Mouse (Mus musculus) small intestine, adult 2 months (tissue): ENCODE results near the gene Snrnp25. TPM values are rescaled to one million over a fixed set of nuclear protein-coding genes. Genes with fewer than 3 reads are reported as not detected.

ENCODE experiments used
- H3K27ac ChIP-seq: fragments of 200-500 bp; 2 replicates; pipeline ENCODE4 v1.5.1; 2012; ENCODE audit warnings: low read depth, low read length, control low read depth, inconsistent platforms; ENCODE audit not compliant: insufficient read depth
- H3K27me3 ChIP-seq: fragments of 200-500 bp; 2 replicates; pipeline ENCODE4 v1.6.1; 2012; ENCODE audit warnings: mild to moderate bottlenecking, moderate library complexity, low read length, inconsistent platforms; ENCODE audit not compliant: control insufficient read depth, insufficient read depth
- H3K36me3 ChIP-seq: fragments of 200-500 bp; 2 replicates; pipeline ENCODE4 v1.6.1; 2012; ENCODE audit warnings: mild to moderate bottlenecking, low read length, control low read depth, inconsistent platforms; ENCODE audit not compliant: control insufficient read depth, insufficient read depth
- H3K4me1 ChIP-seq: fragments of 200-500 bp; 2 replicates; pipeline ENCODE4 v1.6.1; 2012; ENCODE audit warnings: low read length, inconsistent platforms, mixed read lengths; ENCODE audit not compliant: control insufficient read depth, insufficient read depth, insufficient read length
- H3K4me3 ChIP-seq: fragments of 200-500 bp; 2 replicates; pipeline ENCODE4 v1.5.1; 2012; ENCODE audit warnings: low read depth, mild to moderate bottlenecking, control low read depth, inconsistent platforms, low read length, moderate library complexity
- CTCF ChIP-seq: fragments of 200-500 bp; IDR thresholded peaks from 2 replicates; pipeline ENCODE4 v1.5.1; 2012; ENCODE audit warnings: low read depth, mild to moderate bottlenecking, control low read depth, inconsistent platforms, low read length, moderate library complexity, mixed read lengths; ENCODE audit not compliant: insufficient replicate concordance, insufficient read length; ENCODE audit errors: extremely low read depth
- POLR2A ChIP-seq: fragments of 200-500 bp; IDR thresholded peaks from 2 replicates; pipeline ENCODE4 v1.6.1; 2012; ENCODE audit warnings: low read depth, mild to moderate bottlenecking, control low read depth, inconsistent platforms, low read length, moderate library complexity
- WGBS: fragments of 180-500 bp; shearing (Covaris S2); methylation state at CpG from one replicate; pipeline ENCODE4 v1.1.7; 2018; 5-methylcytosine and 5-hydroxymethylcytosine counted together
- polyA plus RNA-seq: library from polyadenylated mRNA; depleted of rRNA; stranded (reverse); fragments of >200 nt; gene quantifications from 2 replicates; pipeline ENCODE4 v1.2.3, GENCODE M21; 2012

Gene Snrnp25
- polyA plus RNA-seq, 1 experiment, result 22.5 TPM

GRCm38 (mm10) chr11:32161922-32162804 lies 43.1 kb upstream of the Snrnp25 start:
- H3K27me3 ChIP-seq, result no peaks in the 10 kb centered on the region; the same call in 1 of the 2 replicates
- H3K4me3 ChIP-seq, result no peak overlapping the region; the same call in 1 of the 2 replicates
- H3K36me3 ChIP-seq, result no peaks in the 10 kb centered on the region
- WGBS, result 14% methylated on average over 28 of the region's 28 CpGs
- no peak for TF ChIP-seq POLR2A
- TF ChIP-seq CTCF, result peak; percentile 76
- peaks cover 4% of the 10 kb centered on the region; the same call in 1 of the 2 replicates for H3K4me1 ChIP-seq
- H3K27ac ChIP-seq, result no peak overlapping the region

DNA sequence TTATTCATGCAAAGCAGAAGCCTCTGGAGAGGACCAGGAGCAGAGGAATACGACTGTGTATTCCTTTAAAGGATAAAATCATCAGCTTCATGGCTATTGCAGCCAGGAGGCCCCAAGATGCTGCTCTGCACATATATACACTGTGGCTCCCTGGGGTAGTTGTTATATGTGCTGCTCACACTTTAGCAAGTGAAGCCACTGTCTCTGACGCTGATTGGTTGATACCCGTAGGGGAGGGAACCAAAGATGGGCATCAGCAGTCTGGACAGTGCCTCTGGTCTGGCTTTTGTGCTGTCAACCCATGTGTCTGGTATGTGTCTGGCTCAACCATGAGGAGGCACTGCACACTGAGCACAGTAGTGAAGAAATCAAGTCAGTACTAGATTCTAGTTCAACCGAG lies 38.5 kb upstream of the Snrnp25 start:
- Histone ChIP-seq H3K36me3 (no peaks in the 10 kb centered on the region), H3K4me1 (peaks cover 4% of the 10 kb centered on the region; the same call in 1 of the 2 replicates), H3K27ac (no peak overlapping the region), H3K27me3 (no peaks in the 10 kb centered on the region), H3K4me3 (no peak overlapping the region)
- TF ChIP-seq POLR2A (no peak), CTCF (no peak)
- WGBS, result 70% methylated on average over 4 of the region's 4 CpGs

DNA sequence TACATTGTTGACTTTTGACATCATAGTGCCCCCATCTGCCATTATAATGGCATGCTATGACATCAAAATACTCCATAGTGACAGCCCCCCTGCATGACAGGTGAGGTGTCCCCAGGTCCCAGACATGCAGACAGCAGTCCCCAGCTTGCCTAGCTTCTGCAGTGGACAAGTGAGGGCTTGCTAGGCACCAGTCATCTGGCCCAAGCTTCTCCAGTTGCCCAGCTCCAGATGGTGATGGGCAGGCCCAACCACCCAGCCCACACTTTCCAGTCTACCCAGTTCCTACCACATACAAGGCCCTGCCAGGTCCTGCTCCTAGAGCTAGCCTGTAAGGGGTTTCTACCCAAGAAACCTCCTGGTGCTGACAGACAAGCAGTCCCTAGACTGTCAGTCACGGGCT lies 26.7 kb upstream of the Snrnp25 start:
- no peaks in the 10 kb centered on the region for H3K4me1 ChIP-seq
- no peaks in the 10 kb centered on the region for H3K27me3 ChIP-seq
- no peak overlapping the region for H3K4me3 ChIP-seq
- H3K36me3 ChIP-seq, result no peaks in the 10 kb centered on the region
- WGBS, result 76% methylated on average over 1 of the region's 1 CpGs
- TF ChIP-seq POLR2A, result no peak
- H3K27ac ChIP-seq, result no peak overlapping the region

- Histone ChIP-seq H3K27ac (no peak overlapping the region), H3K4me3 (no peak overlapping the region), H3K27me3 (no peaks in the 10 kb centered on the region), H3K36me3 (no peaks in the 10 kb centered on the region), H3K4me1 (no peaks in the 10 kb centered on the region)
- TF ChIP-seq CTCF (no peak), POLR2A (no peak)
- WGBS, result 72% methylated on average over 4 of the region's 4 CpGs
Observed at GRCm38 (mm10) chr11:32181246-32181645, 24.0 kb upstream of the Snrnp25 start.

- Histone ChIP-seq H3K27me3 (no peaks in the 10 kb centered on the region), H3K4me1 (no peaks in the 10 kb centered on the region), H3K36me3 (no peaks in the 10 kb centered on the region), H3K4me3 (no peak overlapping the region), H3K27ac (no peak overlapping the region)
- WGBS, result 39% methylated on average over 25 of the region's 25 CpGs
- TF ChIP-seq CTCF, result peak; percentile 83; the same call in 1 of the 2 replicates
- TF ChIP-seq POLR2A, result no peak
Observed at GRCm38 (mm10) chr11:32181973-32182868, 23.0 kb upstream of the Snrnp25 start.

DNA sequence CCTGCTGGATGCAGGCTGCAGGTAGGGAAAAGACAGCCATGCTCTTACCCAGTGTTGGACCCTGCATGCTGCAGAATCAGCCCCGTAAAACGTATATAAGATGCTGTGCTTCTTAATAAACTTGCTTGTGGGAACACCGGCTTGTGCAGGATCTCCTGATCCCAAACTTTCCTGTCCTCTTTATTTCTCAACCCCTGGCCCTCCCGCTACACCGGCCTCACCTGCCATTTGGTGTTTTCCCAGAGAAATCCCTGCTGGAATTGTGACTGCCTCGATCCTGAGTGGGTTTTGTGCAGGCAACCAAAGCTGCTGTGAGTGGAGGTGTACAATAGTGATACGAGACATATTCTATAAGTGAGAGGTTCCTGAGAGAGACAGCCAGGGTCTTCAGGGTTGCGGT lies 20.7 kb upstream of the Snrnp25 start:
- 87% methylated on average over 8 of the region's 8 CpGs for WGBS
- H3K4me1 ChIP-seq, result no peaks in the 10 kb centered on the region

GRCm38 (mm10) chr11:32186031-32186430 lies 19.2 kb upstream of the Snrnp25 start:
- H3K36me3 ChIP-seq, result no peaks in the 10 kb centered on the region
- 58% methylated on average over 3 of the region's 3 CpGs for WGBS
- H3K27me3 ChIP-seq, result no peaks in the 10 kb centered on the region
- H3K27ac ChIP-seq, result no peak overlapping the region
- no peaks in the 10 kb centered on the region for H3K4me1 ChIP-seq
- no peak for TF ChIP-seq CTCF
- TF ChIP-seq POLR2A, result no peak
- H3K4me3 ChIP-seq, result no peak overlapping the region

More for the DNA sequence above, 20.7 kb upstream of the Snrnp25 start:
- Histone ChIP-seq H3K27me3 (no peaks in the 10 kb centered on the region), H3K4me3 (no peak overlapping the region), H3K36me3 (no peaks in the 10 kb centered on the region), H3K27ac (no peak overlapping the region)
- TF ChIP-seq CTCF (no peak), POLR2A (no peak)
